Mouse (Mus musculus): ENCODE results near the gene Nsmce3.

GRCm38 (mm10) chr7:64830214-64830995, 42.4 kb downstream of the Nsmce3 start:
- TF ChIP-seq POLR2A (IDR thresholded peaks at IDR 0.05; ENCODE audit: low read depth, low read length) (no peak), CTCF (IDR thresholded peaks at IDR 0.05; ENCODE audit: extremely low read depth, insufficient read depth, insufficient read length, insufficient replicate concordance) (no peak)
